Mouse (Mus musculus) stomach, embryonic 14.5 days (tissue): ENCODE measurements at regions not wholly inside any gene's neighbourhood (a gene's known extent, or its start where the extent isn't known, plus 50 kb on each side); places are given as distances from the start of the nearest gene placed in this dataset.

Experiments used
- ATAC-seq: fragments of 200-750 bp; cut with Nextera tagmentation; 2 replicates; pipeline ENCODE4 v1.8.0; 2017; ENCODE audit warnings: low read depth, moderate TSS enrichment; ENCODE audit not compliant: insufficient number of reproducible peaks, insufficient read depth, low FRiP score
- H3K27ac ChIP-seq: fragments of 300-500 bp; sonication (generic); 2 replicates; pipeline ENCODE4 v1.5.1; 2014; ENCODE audit warnings: mild to moderate bottlenecking, low read length, moderate library complexity, mixed read lengths
- H3K27me3 ChIP-seq: fragments of 300-500 bp; sonication (generic); 2 replicates; pipeline ENCODE4 v1.6.1; 2014; ENCODE audit warnings: low read length, control low read depth, mixed read lengths; ENCODE audit not compliant: control insufficient read depth, insufficient read depth
- H3K36me3 ChIP-seq: fragments of 300-500 bp; sonication (generic); 2 replicates; pipeline ENCODE4 v1.6.1; 2014; ENCODE audit warnings: mild to moderate bottlenecking, control low read depth, low read length, moderate library complexity, mixed read lengths; ENCODE audit not compliant: control insufficient read depth, insufficient read depth
- H3K4me1 ChIP-seq: fragments of 300-500 bp; sonication (generic); 2 replicates; pipeline ENCODE4 v1.6.1; 2014; ENCODE audit warnings: low read length, control low read depth, mixed read lengths; ENCODE audit not compliant: control insufficient read depth, insufficient read depth
- H3K4me2 ChIP-seq: fragments of 300-500 bp; sonication (generic); replicated peaks from 2 replicates; pipeline ENCODE4 v1.6.1; 2014; ENCODE audit warnings: low read depth, low read length, control low read depth
- H3K4me3 ChIP-seq: fragments of 300-500 bp; sonication (generic); 2 replicates; pipeline ENCODE4 v1.5.1; 2014; ENCODE audit warnings: low read depth, low read length, control low read depth
- H3K9ac ChIP-seq: fragments of 300-500 bp; sonication (generic); replicated peaks from 2 replicates; pipeline ENCODE4 v1.6.1; 2014; ENCODE audit warnings: low read depth, mild to moderate bottlenecking, control low read depth, low read length, moderate library complexity, mixed read lengths
- H3K9me3 ChIP-seq: fragments of 300-500 bp; sonication (generic); 2 replicates; pipeline ENCODE4 v1.6.1; 2016; ENCODE audit warnings: low read depth, low read length, control low read depth; ENCODE audit not compliant: control insufficient read depth
- WGBS: fragments of 180-500 bp; shearing (Covaris S2); extraction: QIAGEN DNeasy Blood & Tissue Kit; methylation state at CpG from one replicate; pipeline ENCODE4 v1.1.7; 2014; 5-methylcytosine and 5-hydroxymethylcytosine counted together

- Histone ChIP-seq H3K4me3 (no peak overlapping the region), H3K27me3 (no peaks in the 10 kb centered on the region), H3K4me1 (peaks cover 3% of the 10 kb centered on the region; the same call in 1 of the 2 replicates), H3K9me3 (no peaks in the 10 kb centered on the region), H3K9ac (no peak overlapping the region), H3K36me3 (no peaks in the 10 kb centered on the region), H3K4me2 (no peak overlapping the region), H3K27ac (no peak overlapping the region)
- WGBS = 64% methylated on average over 4 of the region's 4 CpGs
- ATAC-seq = no peak
Measured at GRCm38 (mm10) chr9:69685630-69686029, 75.1 kb downstream of the Foxb1 start.

GRCm38 (mm10) chr9:69681372-69682213 lies 79.1 kb downstream of the Foxb1 start:
- WGBS = 18% methylated on average over 9 of the region's 9 CpGs

GRCm38 (mm10) chr9:69678634-69679033 lies 82.1 kb downstream of the Foxb1 start:
- Histone ChIP-seq H3K36me3 (no peaks in the 10 kb centered on the region), H3K9ac (no peak overlapping the region), H3K4me2 (no peak overlapping the region), H3K27me3 (no peaks in the 10 kb centered on the region), H3K4me1 (peaks cover 3% of the 10 kb centered on the region; the same call in 1 of the 2 replicates), H3K9me3 (no peaks in the 10 kb centered on the region), H3K27ac (no peak overlapping the region), H3K4me3 (no peak overlapping the region)
- ATAC-seq = no peak
- 21% methylated on average over 1 of the region's 1 CpGs for WGBS

More at GRCm38 (mm10) chr9:69681372-69682213, 79.1 kb downstream of the Foxb1 start:
- Histone ChIP-seq H3K9ac (no peak overlapping the region), H3K36me3 (no peaks in the 10 kb centered on the region), H3K4me3 (no peak overlapping the region), H3K27ac (no peak overlapping the region), H3K4me1 (peaks cover 3% of the 10 kb centered on the region; the same call in 1 of the 2 replicates), H3K27me3 (no peaks in the 10 kb centered on the region), H3K4me2 (no peak overlapping the region), H3K9me3 (no peaks in the 10 kb centered on the region)
- ATAC-seq = 0 out of 2 replicates have a peak, but pooled peaks have one; percentile 56

- Histone ChIP-seq H3K36me3 (no peaks in the 10 kb centered on the region), H3K9me3 (no peaks in the 10 kb centered on the region), H3K4me2 (no peak overlapping the region), H3K4me3 (no peak overlapping the region), H3K4me1 (no peaks in the 10 kb centered on the region), H3K9ac (no peak overlapping the region), H3K27me3 (peaks cover 16% of the 10 kb centered on the region), H3K27ac (no peak overlapping the region)
- ATAC-seq = no peak
- WGBS = 76% methylated on average over 10 of the region's 10 CpGs
Measured at GRCm38 (mm10) chr9:69673463-69674105, 87.2 kb downstream of the Foxb1 start.

GRCm38 (mm10) chr9:69672657-69673462 lies 87.9 kb downstream of the Foxb1 start:
- Histone ChIP-seq H3K36me3 (no peaks in the 10 kb centered on the region), H3K27me3 (peaks cover 24% of the 10 kb centered on the region), H3K4me3 (no peak overlapping the region), H3K4me2 (no peak overlapping the region), H3K9me3 (no peaks in the 10 kb centered on the region), H3K4me1 (no peaks in the 10 kb centered on the region), H3K27ac (no peak overlapping the region), H3K9ac (no peak overlapping the region)
- ATAC-seq = no peak
- WGBS = 71% methylated on average over 13 of the region's 13 CpGs

GRCm38 (mm10) chr9:69671199-69671598 lies 89.5 kb downstream of the Foxb1 start:
- Histone ChIP-seq H3K4me3 (peak overlapping the region; percentile 8; the same call in 1 of the 2 replicates), H3K36me3 (no peaks in the 10 kb centered on the region), H3K4me2 (no peak overlapping the region; the same call in 1 of the 2 replicates), H3K4me1 (no peaks in the 10 kb centered on the region), H3K9ac (no peak overlapping the region), H3K9me3 (no peaks in the 10 kb centered on the region), H3K27ac (no peak overlapping the region), H3K27me3 (peaks cover 28% of the 10 kb centered on the region)
- ATAC-seq = no peak
- 1% methylated on average over 18 of the region's 18 CpGs for WGBS

GRCm38 (mm10) chr9:69670551-69671044 lies 90.1 kb downstream of the Foxb1 start:
- no peak overlapping the region for H3K27ac ChIP-seq
- WGBS = under 1% methylated on average over 17 of the region's 17 CpGs
- H3K9ac ChIP-seq = no peak overlapping the region
- H3K36me3 ChIP-seq = no peaks in the 10 kb centered on the region
- H3K27me3 ChIP-seq = peaks cover 28% of the 10 kb centered on the region
- H3K4me1 ChIP-seq = no peaks in the 10 kb centered on the region
- H3K9me3 ChIP-seq = no peaks in the 10 kb centered on the region
- no peak for ATAC-seq
- no peak overlapping the region for H3K4me3 ChIP-seq
- no peak overlapping the region; the same call in 1 of the 2 replicates for H3K4me2 ChIP-seq
